Mouse (Mus musculus) G1E-ER4 (cell line): ENCODE results near the gene Ndufa8. TPM values are rescaled to one million over a fixed set of nuclear protein-coding genes. Genes with fewer than 3 reads are reported as not detected.

Experiments
- GATA1 ChIP-seq: IDR thresholded peaks from one replicate; pipeline ENCODE4 v1.8.0; 2012; ENCODE audit warnings: low read length, inconsistent platforms
- polyA plus RNA-seq: library from polyadenylated mRNA; stranded (reverse); fragments of >175 nt; gene quantifications from 2 replicates; pipeline ENCODE4 v1.2.3, GENCODE M21; 2012

The Ndufa8 gene
- polyA plus RNA-seq, 1 experiment = 79.4 TPM

- TF ChIP-seq GATA1 = no peak
These were observed 22.6 kb upstream of the Ndufa8 start for GRCm38 (mm10) chr2:36071660-36072305.

- TF ChIP-seq GATA1 = no peak
These were observed 17.9 kb upstream of the Ndufa8 start for GRCm38 (mm10) chr2:36067132-36067531.

GRCm38 (mm10) chr2:36061409-36061808, 12.2 kb upstream of the Ndufa8 start:
- TF ChIP-seq GATA1 = no peak

DNA sequence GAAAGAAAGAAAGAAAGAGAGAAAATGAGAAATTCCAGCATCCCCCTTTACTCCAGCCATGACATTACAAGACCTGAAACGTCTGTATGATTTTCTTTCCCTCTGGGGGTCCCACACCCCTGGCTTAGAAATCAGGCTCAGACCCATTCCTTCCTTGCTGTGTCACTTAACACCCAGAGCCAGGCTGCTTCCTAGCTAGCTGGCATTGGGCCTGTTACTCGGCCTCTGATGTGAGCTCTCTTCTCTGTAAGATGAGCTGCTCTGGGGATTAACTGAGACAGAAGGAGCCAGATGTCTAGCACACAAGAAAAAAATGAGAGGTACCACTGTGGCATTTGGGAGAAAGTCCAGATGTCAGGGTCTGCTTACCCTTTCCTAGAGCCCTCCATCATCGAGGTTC, 7.0 kb upstream of the Ndufa8 start:
- no peak for TF ChIP-seq GATA1

GRCm38 (mm10) chr2:36053249-36053648, 4.0 kb upstream of the Ndufa8 start:
- no peak for TF ChIP-seq GATA1

DNA sequence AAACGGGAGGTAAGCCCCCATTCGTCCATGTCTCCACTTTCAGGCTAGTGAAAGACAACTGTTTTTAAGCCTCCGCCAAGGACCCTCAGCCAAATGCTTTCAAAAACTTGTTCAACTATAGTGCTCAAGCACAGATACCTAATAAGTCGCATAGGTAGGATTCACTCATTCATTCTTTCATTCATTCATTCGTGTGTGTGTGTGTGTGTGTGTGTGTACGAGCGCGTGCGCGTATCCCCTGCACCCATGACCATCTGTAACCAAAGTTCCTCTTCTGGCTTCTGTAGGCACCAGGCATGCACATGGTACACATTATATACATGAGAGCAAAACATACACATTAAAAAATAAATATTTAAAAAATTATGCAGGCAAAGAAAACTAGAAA, 355 bp upstream of the Ndufa8 start:
- TF ChIP-seq GATA1 = no peak

DNA sequence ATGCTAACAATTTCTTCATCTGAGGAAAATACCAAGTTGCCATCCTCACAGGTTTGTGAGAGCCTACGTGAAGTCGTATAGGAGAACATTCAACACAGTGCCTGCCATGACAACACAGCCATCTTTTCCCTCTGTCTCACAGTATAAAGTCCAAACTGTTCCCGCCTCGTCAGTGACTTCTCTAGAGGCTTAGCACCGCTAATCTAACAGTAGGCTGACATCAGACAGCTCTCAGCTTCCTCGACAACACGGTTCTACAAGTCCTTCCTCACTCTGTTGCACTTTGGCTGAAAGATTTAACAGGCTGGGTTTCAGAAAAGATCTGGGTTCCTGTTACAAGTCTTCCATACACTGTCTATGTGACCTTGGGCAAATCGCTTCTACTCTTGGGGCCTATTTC, 1.0 kb downstream of the Ndufa8 start:
- no peak for TF ChIP-seq GATA1

- TF ChIP-seq GATA1 = no peak
These were observed 8.3 kb downstream of the Ndufa8 start for GRCm38 (mm10) chr2:36040872-36041271.

DNA sequence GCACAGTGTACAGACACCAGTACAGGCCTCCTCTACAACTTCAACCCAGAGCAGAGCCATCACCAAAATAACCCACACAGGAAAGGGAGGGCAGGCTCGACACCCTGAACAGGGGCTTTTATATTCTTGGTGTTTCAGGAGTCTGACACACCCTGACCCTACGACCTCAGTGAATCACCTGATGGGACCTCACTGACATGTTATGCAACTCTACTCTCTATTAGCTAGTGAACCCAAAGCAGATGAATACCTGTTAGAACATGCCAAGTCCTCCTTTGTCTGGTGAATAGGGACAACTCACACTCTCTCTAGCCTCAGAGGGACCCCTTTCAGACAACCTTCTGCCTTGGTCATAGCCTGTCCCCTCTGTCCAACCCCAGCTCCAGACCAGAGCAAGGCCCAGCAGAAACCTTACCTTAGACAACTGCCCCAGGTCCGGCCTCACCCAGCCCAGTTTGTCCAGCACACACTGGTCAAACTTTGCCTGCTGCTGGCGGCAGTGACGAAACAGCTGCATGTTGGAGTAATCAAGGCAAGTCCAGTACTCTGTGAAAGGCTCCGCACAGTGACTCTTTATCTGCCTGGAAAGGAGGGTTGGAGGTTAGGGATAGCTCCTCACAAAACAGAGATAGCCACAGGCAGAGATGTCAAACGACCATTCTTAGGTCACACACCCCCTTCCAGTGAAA, 9.8 kb downstream of the Ndufa8 start:
- no peak for TF ChIP-seq GATA1

GRCm38 (mm10) chr2:36035413-36036081, 13.7 kb downstream of the Ndufa8 start:
- no peak for TF ChIP-seq GATA1

DNA sequence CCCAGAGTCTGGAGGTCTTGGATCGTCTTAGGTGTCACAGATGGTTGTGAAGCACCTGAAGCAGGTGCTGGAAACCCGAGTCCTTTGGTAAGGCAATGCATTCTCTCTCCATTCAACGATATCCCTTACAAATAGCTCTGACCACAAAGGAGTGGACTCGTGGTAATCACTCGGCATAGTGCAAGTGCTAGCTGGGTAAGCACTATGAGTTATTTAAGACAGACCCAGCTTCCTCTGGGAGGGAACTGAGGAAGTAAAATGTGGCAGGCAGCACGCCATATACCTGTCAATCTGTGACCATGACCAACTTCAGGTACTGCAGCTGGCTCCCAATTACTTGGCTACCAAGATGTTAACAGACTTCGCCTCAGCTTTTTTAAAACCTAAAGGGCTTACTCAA, 14.3 kb downstream of the Ndufa8 start:
- no peak for TF ChIP-seq GATA1

- TF ChIP-seq GATA1 = no peak
These were observed 15.2 kb downstream of the Ndufa8 start for GRCm38 (mm10) chr2:36033966-36034365.

DNA sequence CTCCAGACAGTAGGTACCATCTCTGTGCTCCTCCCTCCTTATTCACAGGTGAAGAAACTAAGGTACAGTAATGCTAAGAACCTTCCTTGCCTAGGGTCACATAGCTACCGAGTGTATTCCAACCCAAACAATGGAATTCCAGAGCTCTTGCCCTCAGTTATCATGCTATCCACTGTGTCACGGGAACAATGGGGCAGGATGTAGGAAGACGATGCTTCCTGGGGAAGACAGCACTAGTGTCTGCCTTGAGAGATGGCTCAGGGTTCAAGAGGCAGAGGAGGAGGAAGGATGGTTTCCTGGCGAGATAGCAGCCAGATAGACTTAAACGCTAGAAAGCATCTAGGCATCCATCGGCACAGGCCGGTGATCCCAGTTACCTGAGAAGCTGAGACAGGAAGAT, 16.3 kb downstream of the Ndufa8 start:
- TF ChIP-seq GATA1 = no peak

- no peak for TF ChIP-seq GATA1
These were observed 25.9 kb downstream of the Ndufa8 start for GRCm38 (mm10) chr2:36023291-36023690.

GRCm38 (mm10) chr2:36021385-36022159, 27.6 kb downstream of the Ndufa8 start:
- TF ChIP-seq GATA1 = no peak

- TF ChIP-seq GATA1 = no peak
These were observed 36.2 kb downstream of the Ndufa8 start for GRCm38 (mm10) chr2:36013010-36013409.
